8 mouse cellular contexts compared by ENCODE assay signal in the genomic region with DNA sequence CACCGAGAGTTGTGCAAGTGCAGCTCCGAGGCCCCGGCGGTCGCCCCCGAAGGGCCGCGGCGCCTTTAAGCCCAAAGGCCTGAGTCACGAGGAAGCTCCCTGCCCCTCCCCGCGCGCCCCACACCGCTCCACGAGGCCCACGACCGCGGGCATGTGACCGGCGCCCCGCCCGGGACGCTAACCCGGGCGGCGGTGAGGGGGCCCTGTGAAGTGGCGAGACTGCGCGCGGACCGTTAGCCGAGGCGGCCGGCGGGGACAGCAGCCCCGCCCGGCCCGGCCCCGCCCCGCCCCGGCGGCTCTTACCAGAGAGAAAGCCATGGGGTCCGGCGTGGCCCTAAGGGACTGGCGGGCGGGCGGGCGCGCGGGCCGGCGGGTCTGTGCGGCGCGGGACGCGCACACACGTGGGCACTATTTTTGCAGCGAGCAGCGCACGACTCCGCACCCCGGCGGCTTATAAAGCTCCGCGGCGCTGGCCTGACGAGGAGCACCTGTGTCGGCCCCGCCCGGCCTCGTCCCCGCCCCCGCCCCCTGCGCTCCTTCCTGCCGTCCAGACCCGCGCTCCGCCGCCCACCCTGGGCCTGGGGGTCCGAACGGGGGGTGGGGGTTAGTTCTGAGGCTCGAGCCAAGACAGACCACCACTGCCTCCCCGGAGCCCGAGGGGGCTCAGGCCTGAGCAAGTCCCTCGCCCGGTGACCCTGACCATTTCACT. TPM values are rescaled to one million over a fixed set of nuclear protein-coding genes. Genes with fewer than 3 reads are reported as not detected.
DNase-seq lines count a peak whose midpoint lies in the region; ATAC-seq and TF ChIP-seq lines count a peak whose summit lies in the region.

No protein-coding gene starts in this region.

- no peak for TF ChIP-seq CTCF in cortical plate, adult 2 months (IDR thresholded peaks at IDR 0.05; ENCODE audit: extremely low read depth, insufficient read depth, low read length)

- peak overlapping the region; percentile 38 for H3K4me3 ChIP-seq in cortical plate, adult 2 months (ENCODE audit: insufficient read depth, low read length)
- H3K4me3 ChIP-seq in intestine, embryonic 16.5 days (ENCODE audit: low read length) = peak overlapping the region; percentile 59
- peak overlapping the region; percentile 37 for H3K4me3 ChIP-seq in limb, embryonic 11.5 days (ENCODE audit: low read depth, low read length)
- H3K4me3 ChIP-seq in midbrain, embryonic 11.5 days (ENCODE audit: low read depth, low read length) = peak overlapping the region; percentile 46
- H3K4me3 ChIP-seq in stomach, embryonic 16.5 days (replicated peaks; ENCODE audit: low read length) = peak overlapping the region; percentile 53

- no peak overlapping the region for H3K27ac ChIP-seq in cortical plate, adult 2 months (ENCODE audit: insufficient read depth, low read length)
- no peak overlapping the region for H3K27ac ChIP-seq in intestine, embryonic 16.5 days (ENCODE audit: low read length)
- no peak overlapping the region for H3K27ac ChIP-seq in limb, embryonic 11.5 days (replicated peaks; ENCODE audit: low read depth, low read length)
- no peak overlapping the region for H3K27ac ChIP-seq in midbrain, embryonic 11.5 days (ENCODE audit: low read depth, low read length)
- H3K27ac ChIP-seq in stomach, embryonic 16.5 days (ENCODE audit: low read length) = no peak overlapping the region

- no peaks in the 10 kb centered on the region for H3K36me3 ChIP-seq in intestine, embryonic 16.5 days (ENCODE audit: control insufficient read depth, insufficient read depth, low read length)
- no peaks in the 10 kb centered on the region for H3K36me3 ChIP-seq in limb, embryonic 11.5 days (ENCODE audit: control insufficient read depth, insufficient read depth, low read length)
- H3K36me3 ChIP-seq in midbrain, embryonic 11.5 days (ENCODE audit: control insufficient read depth, insufficient read depth, low read length) = no peaks in the 10 kb centered on the region
- no peaks in the 10 kb centered on the region for H3K36me3 ChIP-seq in stomach, embryonic 16.5 days (ENCODE audit: control insufficient read depth, insufficient read depth, low read length)

- 0 out of 2 replicates have a peak, but pooled peaks cover 2% of the 10 kb centered on the region for H3K4me1 ChIP-seq in cortical plate, adult 2 months (ENCODE audit: control insufficient read depth, insufficient read depth, low read length)
- peaks cover 8% of the 10 kb centered on the region for H3K4me1 ChIP-seq in intestine, embryonic 16.5 days (ENCODE audit: control insufficient read depth, insufficient read depth, low read length)
- H3K4me1 ChIP-seq in limb, embryonic 11.5 days (ENCODE audit: control insufficient read depth, insufficient read depth, low read length) = peaks cover 11% of the 10 kb centered on the region
- peaks cover 22% of the 10 kb centered on the region for H3K4me1 ChIP-seq in midbrain, embryonic 11.5 days (ENCODE audit: control insufficient read depth, insufficient read depth, low read length)
- peaks cover 19% of the 10 kb centered on the region for H3K4me1 ChIP-seq in stomach, embryonic 16.5 days (ENCODE audit: control insufficient read depth, insufficient read depth, low read length)

- peak overlapping the region; percentile 95 for H3K4me2 ChIP-seq in intestine, embryonic 16.5 days (ENCODE audit: low read depth, low read length)
- peak overlapping the region; percentile 78 for H3K4me2 ChIP-seq in limb, embryonic 11.5 days (ENCODE audit: low read depth, severe bottlenecking)
- H3K4me2 ChIP-seq in midbrain, embryonic 11.5 days = peak overlapping the region; percentile 80
- H3K4me2 ChIP-seq in stomach, embryonic 16.5 days (ENCODE audit: low read depth, low read length) = peak overlapping the region; percentile 93

- DNase-seq in CD4-positive, CD25-positive, alpha-beta regulatory T cell, adult 2 months (ENCODE audit: low read depth, low spot score) = peak; percentile 26
- DNase-seq in heart, adult 11 months = peak; percentile 98
- DNase-seq in limb, embryonic 11.5 days (ENCODE audit: low spot score) = peak; percentile 40
- DNase-seq in midbrain, embryonic 11.5 days (ENCODE audit: low spot score, missing footprints) = peak; percentile 90

- no peak for TF ChIP-seq POLR2A in cortical plate, adult 2 months (IDR thresholded peaks at IDR 0.05; ENCODE audit: extremely low read depth, insufficient read depth, low read length)

- WGBS in intestine, embryonic 16.5 days = under 1% methylated on average over 75 of the region's 87 CpGs
- WGBS in limb, embryonic 11.5 days = 2% methylated on average over 48 of the region's 87 CpGs
- 1% methylated on average over 61 of the region's 87 CpGs for WGBS in midbrain, embryonic 11.5 days
- WGBS in stomach, embryonic 16.5 days = 1% methylated on average over 69 of the region's 87 CpGs

- H3K9ac ChIP-seq in intestine, embryonic 16.5 days (ENCODE audit: low read depth, low read length) = 0 out of 2 replicates have a peak overlapping the region, but pooled peaks have one; percentile 40
- no peak overlapping the region for H3K9ac ChIP-seq in limb, embryonic 11.5 days (ENCODE audit: low read length)
- peak overlapping the region; percentile 40; the same call in 1 of the 2 replicates for H3K9ac ChIP-seq in midbrain, embryonic 11.5 days (ENCODE audit: low read length)
- peak overlapping the region; percentile 46 for H3K9ac ChIP-seq in stomach, embryonic 16.5 days (ENCODE audit: low read length)

- ATAC-seq in CD4-positive, CD25-positive, alpha-beta regulatory T cell, adult 4 months = no peak
- ATAC-seq in intestine, embryonic 16.5 days = peak; percentile 62
- ATAC-seq in limb, embryonic 11.5 days (ENCODE audit: insufficient number of reproducible peaks, low FRiP score, low TSS enrichment, low read depth) = no peak
- ATAC-seq in midbrain, embryonic 11.5 days (ENCODE audit: low FRiP score) = peak; percentile 78
- 0 out of 2 replicates have a peak, but pooled peaks have one; percentile 42 for ATAC-seq in stomach, embryonic 16.5 days (ENCODE audit: insufficient read depth, low FRiP score)

- no peaks in the 10 kb centered on the region for H3K9me3 ChIP-seq in intestine, embryonic 16.5 days (ENCODE audit: control insufficient read depth, low read length)
- no peaks in the 10 kb centered on the region for H3K9me3 ChIP-seq in limb, embryonic 11.5 days (ENCODE audit: control insufficient read depth, low read length)
- H3K9me3 ChIP-seq in midbrain, embryonic 11.5 days (ENCODE audit: control insufficient read depth, low read length) = no peaks in the 10 kb centered on the region
- H3K9me3 ChIP-seq in stomach, embryonic 16.5 days (replicated peaks; ENCODE audit: control insufficient read depth, low read length) = no peaks in the 10 kb centered on the region

- peaks cover 42% of the 10 kb centered on the region for H3K27me3 ChIP-seq in intestine, embryonic 16.5 days (replicated peaks; ENCODE audit: control insufficient read depth, insufficient read depth, low read length)
- peaks cover 50% of the 10 kb centered on the region for H3K27me3 ChIP-seq in limb, embryonic 11.5 days (ENCODE audit: control insufficient read depth, insufficient read depth, low read length)
- peaks cover 48% of the 10 kb centered on the region for H3K27me3 ChIP-seq in midbrain, embryonic 11.5 days (ENCODE audit: control insufficient read depth, insufficient read depth, low read length)
- peaks cover 60% of the 10 kb centered on the region for H3K27me3 ChIP-seq in stomach, embryonic 16.5 days (ENCODE audit: control insufficient read depth, insufficient read depth, low read length)

RNA-seq across cellular contexts. Expression of a gene that starts 0.8 kb away (rescaled TPM):
- under 1 TPM in 1 of 2 experiments, not detected in 1; 0.15 TPM for polyA plus RNA-seq in CD4-positive, CD25-positive, alpha-beta regulatory T cell, adult 4 months (2017; shearing (Covaris generic))
- 128 and 152 TPM in 2 replicates for polyA plus RNA-seq in cortical plate, adult 2 months (2012; rRNA removed)
- polyA plus RNA-seq in intestine, embryonic 16.5 days (2015; fragmentation: Nextera tagmentation; extraction: Ambion mirVana) = 0.81 and 0.92 TPM in 2 replicates
- 0.12 and 0.35 TPM in 2 replicates for polyA plus RNA-seq in limb, embryonic 11.5 days (2014; fragmentation: Nextera tagmentation; extraction: Ambion mirVana)
- polyA plus RNA-seq in midbrain, embryonic 11.5 days (2014; fragmentation: Nextera tagmentation; extraction: Ambion mirVana) = 1.4 and 2.2 TPM in 2 replicates
- polyA plus RNA-seq in stomach, embryonic 16.5 days (2015; fragmentation: Nextera tagmentation; extraction: Ambion mirVana) = 1.1 and 1.6 TPM in 2 replicates

RNA-seq across cellular contexts. Expression of a gene that starts 39.2 kb away (rescaled TPM):
- not detected for polyA plus RNA-seq in CD4-positive, CD25-positive, alpha-beta regulatory T cell, adult 4 months (2017; shearing (Covaris generic))
- polyA plus RNA-seq in cortical plate, adult 2 months (2012; rRNA removed) = 154 and 172 TPM in 2 replicates
- 4.4 and 5.2 TPM in 2 replicates for polyA plus RNA-seq in intestine, embryonic 16.5 days (2015; fragmentation: Nextera tagmentation; extraction: Ambion mirVana)
- polyA plus RNA-seq in limb, embryonic 11.5 days (2014; fragmentation: Nextera tagmentation; extraction: Ambion mirVana) = 0.21 and 0.27 TPM in 2 replicates
- polyA plus RNA-seq in midbrain, embryonic 11.5 days (2014; fragmentation: Nextera tagmentation; extraction: Ambion mirVana) = 33.4 and 34.4 TPM in 2 replicates
- 4.9 and 5.4 TPM in 2 replicates for polyA plus RNA-seq in stomach, embryonic 16.5 days (2015; fragmentation: Nextera tagmentation; extraction: Ambion mirVana)

RNA-seq across cellular contexts. Expression of a gene that starts 43.6 kb away (rescaled TPM):
- polyA plus RNA-seq in CD4-positive, CD25-positive, alpha-beta regulatory T cell, adult 4 months (2017; shearing (Covaris generic)) = not detected
- not detected in 2 replicates for polyA plus RNA-seq in cortical plate, adult 2 months (2012; rRNA removed)
- not detected in 2 replicates for polyA plus RNA-seq in intestine, embryonic 16.5 days (2015; fragmentation: Nextera tagmentation; extraction: Ambion mirVana)
- polyA plus RNA-seq in limb, embryonic 11.5 days (2014; fragmentation: Nextera tagmentation; extraction: Ambion mirVana) = not detected in 2 replicates
- polyA plus RNA-seq in midbrain, embryonic 11.5 days (2014; fragmentation: Nextera tagmentation; extraction: Ambion mirVana) = not detected in 2 replicates
- not detected in 2 replicates for polyA plus RNA-seq in stomach, embryonic 16.5 days (2015; fragmentation: Nextera tagmentation; extraction: Ambion mirVana)

Comparison
In these comparisons a context has a peak if more than half of its experiments do, and no peak if none do; other contexts are left out.
1. DNase-seq: peak in every context shown above with its lines; median percentile 98 in heart, adult 11 months; 90 in midbrain, embryonic 11.5 days; 40 in limb, embryonic 11.5 days; 26 in CD4-positive, CD25-positive, alpha-beta regulatory T cell, adult 2 months.
2. ATAC-seq: peak in intestine, embryonic 16.5 days (single experiment), midbrain, embryonic 11.5 days (single experiment) and stomach, embryonic 16.5 days (single experiment); none in CD4-positive, CD25-positive, alpha-beta regulatory T cell, adult 4 months (single experiment) and limb, embryonic 11.5 days (single experiment).
3. RNA of a gene that starts 0.8 kb away (polyA plus RNA-seq): 128 to 152 TPM in cortical plate, adult 2 months; 1.1 to 1.6 TPM in stomach, embryonic 16.5 days, 1.4 to 2.2 TPM in midbrain, embryonic 11.5 days, 0.81 to 0.92 TPM in intestine, embryonic 16.5 days, 0.15 TPM in CD4-positive, CD25-positive, alpha-beta regulatory T cell, adult 4 months and 0.12 to 0.35 TPM in limb, embryonic 11.5 days; every median in the first group is over 10 times any median in the second.
4. Peak in every context shown above with its lines, with median percentiles within 50 percentile points of each other: H3K4me3 ChIP-seq and H3K4me2 ChIP-seq.